Mouse (Mus musculus): ENCODE data around the gene Cpt1b. TPM values are rescaled to one million over a fixed set of nuclear protein-coding genes. Genes with fewer than 3 reads are reported as not detected.

The Cpt1b gene
- 1 to 10 TPM; 1.2 to 2.2 (median 1.5) TPM for total RNA-seq (2022)

- DNase-seq (ENCODE audit: low spot score in 2 of 2) = no peak
Measured at GRCm38 (mm10) chr15:89425711-89426121, at the start of gene Cpt1b. Cpt1b (minus strand) TSS chr15:89425863.

DNA sequence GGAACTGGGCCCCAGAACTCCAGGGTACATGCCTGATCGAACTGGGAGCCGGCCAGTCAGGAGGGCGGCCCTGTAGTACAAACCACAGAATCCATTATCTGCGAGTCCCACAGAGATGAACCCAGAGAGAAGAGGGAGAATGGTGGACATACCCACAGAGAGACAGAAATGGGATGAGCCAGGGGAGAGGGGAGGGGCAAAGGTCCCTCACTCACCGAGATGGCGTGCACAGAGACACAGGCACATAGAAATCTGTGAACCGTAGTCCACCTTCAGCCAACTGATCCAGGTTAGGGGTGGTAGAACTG lies 49.6 kb upstream of the Cpt1b start:
- DNase-seq (ENCODE audit: low spot score in 2 of 2) = no peak

- DNase-seq (ENCODE audit: low spot score in 2 of 2) = no peak
Measured at GRCm38 (mm10) chr15:89474596-89475292, 49.1 kb upstream of the Cpt1b start.

DNA sequence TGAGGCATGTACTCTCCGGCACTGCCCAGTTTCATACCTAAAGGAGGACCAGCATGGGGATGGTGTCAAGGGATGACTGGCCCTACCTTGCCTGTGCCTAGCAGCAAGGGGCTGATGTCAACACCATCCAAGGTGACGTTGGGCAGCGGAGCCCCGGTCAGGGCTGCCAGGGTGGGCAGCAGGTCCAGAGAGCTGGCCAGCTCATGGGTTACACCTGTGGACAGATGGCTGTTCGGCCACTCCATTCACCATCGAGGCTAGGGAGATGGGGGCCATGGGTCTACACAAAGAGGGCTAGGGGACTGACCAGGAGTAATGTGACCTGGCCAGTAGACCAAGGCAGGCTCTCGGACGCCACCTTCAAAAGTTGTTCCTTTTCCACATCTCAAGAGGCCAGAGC lies 48.3 kb upstream of the Cpt1b start:
- no peak for DNase-seq (ENCODE audit: low spot score in 2 of 2)

DNA sequence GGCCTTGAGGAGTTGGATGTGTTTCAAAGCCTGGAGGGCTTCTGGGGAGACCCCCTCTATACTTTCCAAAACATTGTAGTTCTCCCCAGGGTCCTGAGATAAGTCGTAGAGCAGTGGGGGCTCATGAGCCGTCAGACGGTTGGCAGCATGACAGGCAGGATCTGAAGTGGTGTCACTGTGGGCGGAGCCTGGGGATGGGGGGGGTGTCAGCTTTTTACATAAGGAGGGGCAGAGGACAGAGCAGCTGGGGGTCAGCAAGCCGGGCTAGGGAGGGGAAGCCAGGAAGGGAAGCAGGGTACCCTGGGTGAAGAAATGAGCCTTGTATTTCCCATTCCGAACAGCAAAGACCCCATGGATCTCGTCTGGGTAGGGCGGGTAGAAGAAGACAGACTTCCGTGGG lies 47.7 kb upstream of the Cpt1b start:
- DNase-seq (ENCODE audit: low spot score in 2 of 2) = no peak

DNA sequence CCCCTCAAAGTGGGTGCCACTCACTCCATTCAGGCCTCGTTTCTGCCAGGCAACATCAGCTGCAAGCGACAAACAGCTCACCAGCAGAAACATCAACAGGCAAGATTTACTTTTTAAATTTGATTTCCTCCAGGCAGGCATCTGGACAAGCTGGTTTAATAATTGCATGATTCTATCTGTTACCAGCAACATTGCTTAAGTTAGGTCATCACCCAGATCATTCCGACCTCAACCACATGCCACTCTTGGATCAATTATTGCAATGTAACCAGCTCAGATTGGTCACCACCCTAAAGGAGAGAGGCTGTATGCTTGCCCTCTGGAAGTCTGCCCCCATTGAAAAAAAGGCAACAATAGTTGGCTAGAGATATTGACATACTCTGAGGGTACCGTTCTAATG lies 45.8 kb upstream of the Cpt1b start:
- DNase-seq (ENCODE audit: low spot score in 2 of 2) = no peak

DNA sequence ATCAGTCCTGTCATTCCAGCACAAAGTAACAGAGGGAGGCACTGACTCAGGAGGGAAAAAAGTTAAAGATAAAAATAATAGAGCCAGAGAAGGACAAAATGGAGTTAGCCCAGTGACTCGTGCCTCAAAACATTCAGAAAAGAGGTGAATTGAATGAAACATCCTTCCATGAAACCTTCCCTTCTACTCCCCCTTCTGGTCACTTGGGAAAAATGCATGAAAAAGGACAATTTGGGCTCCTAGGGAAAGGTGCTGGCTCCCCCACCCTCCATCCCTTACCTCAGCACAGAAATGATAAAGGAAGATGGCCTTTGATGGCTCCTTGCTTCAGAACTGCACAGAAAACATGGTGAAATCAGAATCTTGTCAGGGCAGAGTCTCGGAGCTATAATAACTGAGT lies 42.9 kb upstream of the Cpt1b start:
- no peak for DNase-seq (ENCODE audit: low spot score in 2 of 2)

GRCm38 (mm10) chr15:89465052-89465451 lies 39.4 kb upstream of the Cpt1b start:
- no peak for DNase-seq (ENCODE audit: low spot score in 2 of 2)

GRCm38 (mm10) chr15:89463334-89464235 lies 37.9 kb upstream of the Cpt1b start:
- no peak for DNase-seq (ENCODE audit: low spot score in 2 of 2)

DNA sequence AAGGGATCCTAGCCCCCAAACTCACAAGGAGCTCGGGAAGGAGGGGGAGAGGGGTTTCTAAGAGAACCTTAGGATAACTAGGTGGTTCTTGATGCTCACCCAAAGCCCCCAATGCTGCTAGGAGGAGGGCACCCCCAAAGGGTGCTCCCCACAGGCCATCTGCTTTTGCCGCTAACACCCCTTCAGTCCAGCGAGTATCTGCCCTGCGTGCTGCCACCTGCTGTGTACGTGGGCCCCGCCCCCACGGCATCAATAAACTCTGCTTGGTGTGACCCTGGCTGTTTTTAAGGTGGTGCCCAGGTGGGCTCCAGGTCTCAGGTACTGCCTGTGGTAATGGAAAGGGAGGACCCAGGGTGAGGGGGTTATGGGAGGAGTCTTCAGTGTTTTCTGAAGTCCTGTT lies 36.5 kb upstream of the Cpt1b start:
- DNase-seq (ENCODE audit: low spot score in 2 of 2) = no peak

DNA sequence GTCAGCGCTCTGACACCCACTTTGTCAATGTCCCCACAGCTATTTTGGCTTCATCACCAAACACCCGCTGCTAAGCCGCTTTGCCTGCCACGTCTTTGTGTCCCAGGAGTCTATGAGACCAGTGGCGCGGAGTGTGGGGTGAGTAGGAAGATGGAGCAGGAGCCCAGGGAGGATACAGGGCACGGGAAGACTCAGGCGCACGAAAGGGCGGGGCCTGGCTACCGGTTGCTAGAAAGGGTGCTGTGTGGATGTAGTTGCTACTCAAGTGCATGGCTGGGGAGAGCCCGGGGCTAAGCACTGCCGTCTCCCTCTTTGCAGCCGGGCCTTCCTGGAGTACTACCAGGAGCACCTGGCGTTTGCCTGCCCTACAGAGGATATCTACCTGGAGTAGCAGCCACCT lies 35.7 kb upstream of the Cpt1b start:
- DNase-seq (ENCODE audit: low spot score in 2 of 2) = no peak

DNA sequence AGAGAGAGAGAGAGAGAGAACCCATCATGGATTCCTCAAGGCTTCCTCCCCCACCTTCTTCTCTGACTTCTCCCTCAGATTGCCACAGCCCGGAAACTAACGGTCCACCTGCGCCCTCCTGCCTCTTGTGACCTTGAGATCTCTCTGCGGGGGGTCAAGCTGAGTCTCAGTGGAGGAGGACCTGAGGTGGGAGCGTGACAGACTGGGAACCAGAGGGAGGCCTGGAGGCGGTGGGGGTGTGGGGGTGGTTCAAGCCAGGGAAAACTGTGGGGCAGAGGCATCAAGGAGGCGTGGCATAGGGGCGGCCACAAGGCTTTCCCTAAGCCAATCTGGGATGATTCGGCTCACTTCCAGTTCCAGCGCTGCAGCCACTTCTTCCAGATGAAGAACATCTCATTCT lies 34.6 kb upstream of the Cpt1b start:
- no peak for DNase-seq (ENCODE audit: low spot score in 2 of 2)

DNA sequence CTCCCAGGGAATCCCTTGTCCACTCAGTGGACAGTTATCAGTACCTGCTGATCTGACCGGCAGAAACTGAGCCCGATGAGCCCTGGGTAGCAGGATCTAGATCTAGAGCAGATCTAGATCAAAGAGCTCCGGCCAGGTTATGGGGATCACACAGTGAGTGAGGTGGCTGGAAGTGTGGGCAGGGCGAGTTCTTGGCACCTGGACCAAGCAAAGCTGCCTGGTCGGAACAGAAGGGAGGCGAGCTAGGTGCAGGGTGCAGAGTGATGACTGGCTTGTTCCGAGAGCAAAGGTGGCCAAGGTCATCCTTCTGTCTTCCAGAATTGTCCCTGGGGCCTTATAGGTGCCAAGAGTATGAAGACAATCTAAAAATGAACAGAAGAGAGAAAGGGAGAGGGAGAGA lies 34.2 kb upstream of the Cpt1b start:
- DNase-seq (ENCODE audit: low spot score in 2 of 2) = no peak

- DNase-seq (ENCODE audit: low spot score in 2 of 2) = no peak
Measured at GRCm38 (mm10) chr15:89458942-89459341, 33.3 kb upstream of the Cpt1b start.

DNA sequence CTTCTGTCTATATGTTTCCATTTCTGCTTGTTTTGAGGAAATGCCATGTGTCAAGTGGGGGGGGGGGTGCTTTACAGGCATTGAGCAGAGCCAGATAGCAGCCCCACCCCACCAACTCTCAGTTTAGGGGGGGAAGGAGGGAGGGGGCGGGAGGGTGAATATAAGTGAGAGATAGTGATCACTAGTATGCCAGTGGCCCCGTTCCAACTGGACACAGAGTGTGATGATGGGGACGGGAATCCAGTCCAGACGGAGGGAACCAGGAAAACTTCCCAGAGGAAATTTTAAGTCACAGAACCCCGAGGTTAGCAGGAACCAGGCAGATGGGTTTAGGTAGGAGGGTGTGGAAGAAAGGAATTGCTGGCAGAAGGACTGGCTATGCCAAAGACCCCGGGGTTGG lies 30.0 kb upstream of the Cpt1b start:
- DNase-seq (ENCODE audit: low spot score in 2 of 2) = no peak

GRCm38 (mm10) chr15:89454857-89455256 lies 29.2 kb upstream of the Cpt1b start:
- DNase-seq (ENCODE audit: low spot score in 2 of 2) = no peak

- DNase-seq (ENCODE audit: low spot score in 2 of 2) = no peak
Measured at GRCm38 (mm10) chr15:89453865-89454478, 28.3 kb upstream of the Cpt1b start, which contains the start of gene Mapk8ip2. Mapk8ip2 (plus strand) TSS chr15:89453913.

DNA sequence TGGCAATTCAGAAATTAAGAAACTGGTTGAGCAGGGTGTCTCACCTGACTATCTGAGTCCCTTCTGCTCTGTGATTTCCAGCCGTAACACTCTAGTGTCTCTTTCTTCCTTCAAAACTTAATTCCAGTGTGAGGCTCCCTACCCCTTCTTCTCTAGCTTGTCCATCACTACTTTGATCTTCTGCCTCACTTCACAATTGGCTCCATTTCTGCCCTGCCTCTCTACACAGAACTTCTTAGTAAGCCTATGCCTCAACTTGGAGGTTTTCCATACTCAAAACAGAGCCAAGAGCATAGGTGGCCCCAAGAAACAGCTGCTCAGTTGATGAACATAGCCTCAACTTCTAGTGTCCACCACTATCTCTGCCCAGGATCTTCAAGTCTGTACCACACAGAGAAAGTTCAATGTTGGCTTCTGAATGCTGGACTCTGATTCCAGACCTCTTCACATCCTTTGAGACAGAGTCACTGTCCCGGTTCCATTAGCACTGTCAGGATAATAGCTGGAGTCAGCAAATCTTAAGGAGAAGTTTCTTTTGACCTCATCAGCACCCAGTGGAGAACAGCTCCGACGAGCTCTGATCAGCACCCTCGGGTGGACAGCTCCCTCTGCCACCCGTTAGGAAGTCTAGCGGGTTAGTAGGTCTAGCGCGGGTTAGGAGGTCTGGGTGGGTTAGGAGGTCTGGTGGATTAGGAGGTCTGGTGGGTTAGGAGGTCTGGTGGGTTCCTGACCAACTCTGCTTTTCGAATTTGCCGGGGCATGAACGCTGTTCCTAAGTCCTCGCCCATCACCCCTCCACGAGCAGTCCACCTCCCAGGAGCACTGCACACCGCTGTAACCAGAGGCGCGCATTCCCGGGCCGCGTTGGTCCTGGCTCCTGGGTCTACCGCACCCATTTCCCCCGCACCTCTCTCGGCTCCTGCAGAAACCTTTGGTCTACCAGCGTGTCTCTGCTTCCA lies 27.5 kb upstream of the Cpt1b start:
- no peak for DNase-seq (ENCODE audit: low spot score in 2 of 2)

GRCm38 (mm10) chr15:89442486-89443070 lies 16.9 kb upstream of the Cpt1b start:
- DNase-seq (ENCODE audit: low spot score in 2 of 2) = no peak

DNA sequence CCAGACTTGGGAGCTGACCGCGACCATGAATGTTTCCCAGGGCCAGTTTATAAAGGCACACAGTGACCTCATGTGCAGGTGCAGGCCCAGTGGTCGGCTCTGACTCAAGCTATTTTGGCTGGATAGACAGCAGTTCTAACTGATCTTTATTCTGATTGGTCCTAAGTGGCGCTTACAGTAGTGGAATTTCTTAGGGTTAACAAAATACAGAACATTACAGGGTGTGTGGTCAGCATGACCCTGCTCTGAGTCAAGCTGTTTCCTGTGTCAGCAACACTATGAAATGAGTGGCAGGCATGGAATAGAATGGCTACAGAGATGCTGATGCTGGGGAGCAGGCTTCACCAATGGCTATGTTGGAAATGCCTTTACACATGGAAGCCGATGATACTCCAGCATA lies 10.2 kb upstream of the Cpt1b start:
- DNase-seq (ENCODE audit: low spot score in 2 of 2) = no peak

- no peak for DNase-seq (ENCODE audit: low spot score in 2 of 2)
Measured at GRCm38 (mm10) chr15:89434136-89434535, 8.5 kb upstream of the Cpt1b start.

All from left cerebral cortex, adult 8-10 months (tissue).